Mouse (Mus musculus) cerebellum, postnatal 25 days (tissue): ENCODE measurements around the gene Psmc6.
A peak's percentile ranks its signal among the peaks of the same experiment; 100 is the strongest.

Experiments used
- DNase-seq, 2 experiments: peaks; one replicate each; pipeline ENCODE4 v3.0.0; 2021; ENCODE audit warnings: mixed read lengths in 2 of 2

Psmc6 gene

DNA sequence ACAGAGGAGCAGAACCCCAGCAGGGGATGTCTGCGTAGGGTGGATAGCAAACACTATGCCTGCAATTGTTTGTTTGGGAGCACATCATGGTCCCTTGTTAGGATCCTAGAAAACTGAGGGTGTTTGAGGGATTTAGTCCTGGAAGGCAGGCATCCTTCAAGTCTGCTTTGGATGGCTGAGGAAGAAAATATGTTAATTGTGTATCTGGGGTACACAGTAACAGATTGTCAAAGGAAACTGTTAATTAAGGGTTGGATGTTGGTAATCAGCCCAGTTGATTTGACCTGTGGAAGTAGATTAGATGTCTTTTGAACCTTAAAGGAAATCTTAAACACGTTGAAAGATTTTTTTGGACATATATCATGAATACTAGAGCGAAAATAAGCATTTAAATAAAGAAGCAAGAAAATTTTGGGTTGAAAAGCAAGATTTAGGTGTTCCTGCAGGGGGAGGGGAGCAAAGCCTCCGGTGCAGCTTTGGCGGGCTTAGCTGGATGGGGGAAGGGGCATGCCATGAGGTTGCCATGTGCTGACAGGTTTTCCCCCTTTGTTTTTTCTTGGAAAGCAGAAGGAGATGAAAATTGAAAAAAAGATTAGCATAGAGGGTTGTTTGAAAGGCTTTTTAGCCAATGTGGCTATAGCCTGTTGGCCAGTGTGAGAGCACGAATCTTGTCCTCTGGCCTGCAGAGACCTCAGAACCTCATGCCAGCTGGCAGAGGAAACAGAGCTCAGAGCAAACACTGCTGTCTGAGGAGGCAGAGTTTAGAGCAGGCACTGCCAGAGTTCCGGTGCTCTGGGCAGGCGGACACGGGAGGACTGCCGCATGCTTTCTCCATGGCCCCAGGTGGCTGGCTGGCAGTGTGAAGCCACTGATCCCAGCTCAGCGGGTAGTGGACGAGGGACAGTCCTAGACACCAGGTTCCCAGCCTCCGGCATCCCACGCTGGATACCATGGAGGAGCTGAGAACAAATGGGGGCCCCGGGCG is 34.9 kb downstream of the Psmc6 start:
- peak; percentile 73 to 80 for DNase-seq

DNA sequence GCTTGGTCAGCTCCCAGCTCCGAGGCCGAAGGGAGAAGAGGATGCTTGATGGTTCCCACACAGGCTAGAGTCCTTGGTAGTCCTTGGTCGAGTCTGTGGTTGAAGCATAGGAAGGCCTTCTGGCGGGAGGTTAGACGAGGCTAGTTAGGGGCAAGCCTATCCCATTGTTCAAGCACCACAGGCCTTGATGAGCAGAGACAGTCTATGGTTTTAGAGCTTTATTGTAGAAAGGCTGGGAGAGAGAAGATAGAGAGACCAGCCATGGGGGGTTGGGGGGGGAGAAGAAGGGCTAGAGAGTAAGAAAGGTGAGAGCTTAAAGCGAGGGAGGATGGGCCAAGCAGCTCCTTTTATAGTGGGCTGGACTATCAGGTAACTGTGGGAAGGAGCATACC is 35.6 kb downstream of the Psmc6 start:
- no peak for DNase-seq

DNA sequence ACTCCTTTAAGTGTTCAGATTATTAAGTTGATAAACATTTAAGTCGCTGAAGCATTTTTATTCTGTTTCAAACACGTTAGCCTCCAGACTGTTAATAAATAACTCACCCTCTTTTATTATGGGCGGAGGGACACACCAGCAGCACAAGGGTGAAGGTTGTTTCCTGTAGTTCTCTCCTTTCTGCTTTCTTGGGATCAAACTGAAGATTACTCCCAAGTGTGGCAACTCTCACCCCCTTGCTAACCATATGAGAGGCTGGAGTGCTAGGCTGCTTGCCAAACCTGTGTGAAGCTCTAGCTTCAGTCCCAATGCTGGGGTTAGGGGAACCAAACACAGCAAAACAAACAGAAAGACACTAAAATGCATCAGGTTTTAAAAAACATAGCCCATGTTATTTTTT is 49.2 kb downstream of the Psmc6 start:
- DNase-seq = no peak

DNA sequence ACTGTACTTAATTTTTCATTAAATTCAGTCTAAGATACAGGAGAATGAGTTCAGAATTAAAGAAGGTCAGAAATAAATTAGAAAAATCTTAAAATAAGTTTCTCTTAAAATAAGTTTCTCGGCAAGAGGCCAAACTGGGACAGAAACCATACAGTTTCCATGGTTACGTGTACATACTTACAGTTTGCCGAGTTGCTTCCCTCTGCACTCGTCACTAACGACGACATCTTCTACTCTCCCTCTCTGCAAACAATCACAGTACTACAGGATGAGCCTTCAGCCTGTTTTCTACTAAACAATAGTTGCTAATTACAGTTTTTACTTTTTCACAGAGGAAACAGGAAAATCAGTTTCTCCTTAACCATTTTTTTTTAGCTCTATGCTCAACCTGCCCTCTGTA is 51.2 kb downstream of the Psmc6 start:
- DNase-seq = no peak

DNA sequence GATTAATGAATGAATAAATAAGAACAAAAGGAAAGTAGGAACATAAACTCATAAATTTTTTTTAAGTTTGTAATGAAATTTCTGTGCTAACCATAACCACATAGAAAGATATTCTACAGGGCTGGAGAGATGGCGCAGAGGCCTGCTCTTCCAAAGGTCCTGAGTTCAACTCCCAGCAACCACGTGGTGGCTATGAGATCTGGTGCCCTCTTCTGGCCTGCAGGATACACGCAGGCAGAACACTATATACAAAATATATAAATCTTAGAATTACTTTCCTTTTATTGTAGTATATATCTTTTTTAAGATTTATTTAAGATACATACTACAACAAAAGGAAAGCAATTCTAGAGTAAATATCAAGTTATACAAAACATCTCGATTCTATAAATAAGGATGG is 53.3 kb downstream of the Psmc6 start:
- no peak for DNase-seq

DNA sequence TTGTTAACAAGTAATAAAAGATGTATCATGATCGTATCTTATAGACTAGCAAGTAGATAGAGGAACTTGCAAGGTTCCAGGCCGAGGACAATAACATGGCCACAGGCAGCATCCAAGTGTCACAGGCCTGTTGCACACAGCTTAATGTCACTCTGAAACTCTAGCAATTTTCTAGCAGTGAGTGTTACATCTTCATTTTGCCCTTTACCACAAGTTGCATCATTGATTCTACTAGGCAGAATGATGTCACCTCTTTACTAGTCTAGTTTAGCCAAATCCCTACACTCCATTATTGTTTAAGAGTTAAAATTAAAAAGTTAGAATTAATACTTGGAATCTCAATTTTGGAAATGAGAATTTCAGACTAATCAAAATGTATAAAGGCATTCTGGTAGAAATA is 56.0 kb downstream of the Psmc6 start:
- DNase-seq = no peak

DNA sequence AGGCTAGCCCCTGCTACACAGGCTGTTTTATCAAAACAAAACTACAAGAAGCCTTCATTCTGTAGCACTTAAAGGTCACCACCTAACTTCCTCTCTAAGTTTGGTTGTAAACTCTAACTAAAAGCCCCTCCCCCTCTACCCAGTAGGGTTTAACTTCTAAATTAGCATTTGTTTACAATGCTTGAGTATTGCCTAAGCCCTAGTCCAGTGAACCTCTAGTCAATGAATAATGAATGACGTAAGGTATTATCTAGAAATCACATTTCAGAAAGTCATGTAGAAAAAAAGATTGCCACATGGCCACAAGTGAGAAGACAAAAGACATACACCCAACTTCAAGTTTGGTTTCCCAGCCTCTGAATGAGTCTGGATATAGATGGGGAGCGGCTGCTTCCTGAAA is 57.9 kb downstream of the Psmc6 start:
- no peak for DNase-seq

DNA sequence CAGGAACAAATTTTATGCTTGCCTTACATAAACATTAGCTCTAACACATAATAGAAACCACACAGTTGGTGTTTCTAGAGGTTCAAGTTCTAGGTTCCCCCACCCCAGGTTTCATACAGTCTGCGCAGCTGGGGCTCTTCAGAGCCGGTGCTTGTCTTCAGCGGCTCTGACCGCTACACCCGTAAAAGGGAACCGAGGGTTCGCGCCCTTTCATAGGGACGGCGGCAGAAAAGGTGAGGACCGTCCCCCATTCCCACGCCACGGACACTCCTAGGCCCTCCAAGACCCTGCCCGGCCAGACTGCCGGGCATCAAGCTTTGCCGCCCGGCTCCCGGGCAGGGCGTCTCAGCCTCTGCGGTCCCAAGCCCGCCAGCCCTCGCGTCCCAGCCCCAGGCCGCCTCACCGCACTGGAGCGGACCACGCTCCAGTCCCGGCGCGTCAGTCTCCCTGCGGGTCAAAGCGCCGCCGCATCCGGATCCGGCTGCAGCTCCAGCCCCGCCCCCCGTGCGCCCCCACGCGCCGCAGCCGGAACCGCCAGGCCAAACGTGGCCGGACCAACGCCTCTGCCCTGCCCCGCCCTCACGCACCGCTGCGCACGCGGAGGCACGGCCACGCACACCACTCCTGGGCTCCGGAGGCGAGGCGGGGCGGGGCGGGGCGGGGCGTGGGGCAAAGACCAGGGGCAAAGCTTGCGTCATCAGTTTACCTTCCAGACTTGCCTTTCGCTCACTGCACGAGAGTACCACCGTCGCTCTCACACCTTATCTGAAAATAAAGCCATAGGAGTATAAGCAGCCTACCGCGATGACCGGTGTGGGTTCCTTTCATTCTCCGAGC is 59.0 kb downstream of the Psmc6 start:
- DNase-seq = peak; percentile 96 to 99

DNA sequence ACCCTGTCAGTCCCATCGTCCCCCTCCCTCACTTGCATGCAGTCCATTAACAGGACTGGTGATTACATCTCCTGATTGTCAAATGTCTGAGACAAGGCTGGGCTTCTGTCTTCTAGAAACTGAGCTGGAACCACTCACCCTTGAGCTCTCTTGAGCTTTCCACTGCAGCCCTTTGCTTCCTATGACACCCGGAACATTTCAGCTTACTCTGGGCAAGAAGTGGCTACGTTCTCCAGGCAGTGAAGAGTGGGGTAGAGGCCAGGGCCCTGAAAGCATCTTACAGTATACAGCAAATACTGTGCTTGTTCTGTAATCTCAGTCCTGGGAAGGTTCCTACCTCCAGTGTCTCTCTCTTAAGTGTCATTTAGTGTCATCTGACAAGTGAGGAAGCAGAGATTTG is 59.6 kb downstream of the Psmc6 start:
- no peak for DNase-seq
